Mouse (Mus musculus) liver, embryonic 11.5 days (tissue): ENCODE measurements around the gene Msh2. TPM values are rescaled to one million over a fixed set of nuclear protein-coding genes. Genes with fewer than 3 reads are reported as not detected.

ENCODE experiments used
- ATAC-seq: fragments of 200-750 bp; cut with Nextera tagmentation; replicated peaks from 2 replicates; pipeline ENCODE4 v1.8.0; 2017; ENCODE audit warnings: moderate number of reproducible peaks, mild to moderate bottlenecking, moderate TSS enrichment, moderate library complexity; ENCODE audit not compliant: low FRiP score
- DNase-seq: peaks from one replicate; pipeline ENCODE4 v3.0.0-alpha.2; 2017; ENCODE audit warnings: low spot score
- H3K27ac ChIP-seq: fragments of 300-500 bp; sonication (generic); 2 replicates; pipeline ENCODE4 v1.5.1; 2014; ENCODE audit warnings: mild to moderate bottlenecking, low read depth, low read length, control low read depth
- H3K27me3 ChIP-seq: fragments of 300-500 bp; sonication (generic); replicated peaks from 2 replicates; pipeline ENCODE4 v1.6.1; 2014; ENCODE audit warnings: low read length, mixed read lengths; ENCODE audit not compliant: control insufficient read depth, insufficient read depth
- H3K36me3 ChIP-seq: fragments of 300-500 bp; sonication (generic); 2 replicates; pipeline ENCODE4 v1.6.1; 2014; ENCODE audit warnings: mild to moderate bottlenecking, low read length, moderate library complexity, mixed read lengths; ENCODE audit not compliant: control insufficient read depth, insufficient read depth
- H3K4me1 ChIP-seq: fragments of 300-500 bp; sonication (generic); replicated peaks from 2 replicates; pipeline ENCODE4 v1.6.1; 2014; ENCODE audit warnings: low read length, mixed read lengths; ENCODE audit not compliant: control insufficient read depth, insufficient read depth
- H3K4me2 ChIP-seq: fragments of 300-500 bp; sonication (generic); 2 replicates; pipeline ENCODE4 v1.6.1; 2014; ENCODE audit warnings: mild to moderate bottlenecking, control low read depth, moderate library complexity
- H3K4me3 ChIP-seq: fragments of 300-500 bp; sonication (generic); 2 replicates; pipeline ENCODE4 v1.5.1; 2014; ENCODE audit warnings: low read depth, low read length, control low read depth
- H3K9ac ChIP-seq: fragments of 300-500 bp; sonication (generic); 2 replicates; pipeline ENCODE4 v1.6.1; 2014; ENCODE audit warnings: low read depth, low read length, control low read depth
- H3K9me3 ChIP-seq: fragments of 300-500 bp; sonication (generic); 2 replicates; pipeline ENCODE4 v1.6.1; 2016; ENCODE audit warnings: low read length, inconsistent platforms, mixed read lengths; ENCODE audit not compliant: control insufficient read depth
- WGBS: fragments of 180-500 bp; shearing (Covaris S2); extraction: QIAGEN DNeasy Blood & Tissue Kit; methylation state at CpG from one replicate; pipeline ENCODE4 v1.1.7; 2014; 5-methylcytosine and 5-hydroxymethylcytosine counted together
- polyA plus RNA-seq: library from polyadenylated mRNA; unstranded; fragments of >200 nt; fragmentation: Nextera tagmentation; extraction: Ambion mirVana; gene quantifications from 2 replicates; pipeline ENCODE4 v1.2.1, GENCODE M21; 2014

The Msh2 gene
- polyA plus RNA-seq, 1 experiment from 2014 or later = 59.2 TPM

- 91% methylated on average over 5 of the region's 5 CpGs for WGBS
- Histone ChIP-seq H3K4me2 (no peak overlapping the region), H3K9ac (no peak overlapping the region), H3K36me3 (peaks cover 12% of the 10 kb centered on the region), H3K9me3 (no peaks in the 10 kb centered on the region), H3K4me1 (no peaks in the 10 kb centered on the region), H3K4me3 (no peak overlapping the region), H3K27ac (no peak overlapping the region), H3K27me3 (no peaks in the 10 kb centered on the region)
- ATAC-seq = no peak
- no peak for DNase-seq
These were observed 19.8 kb downstream of the Msh2 start for GRCm38 (mm10) chr17:87691958-87692357.

GRCm38 (mm10) chr17:87695874-87696465, 23.8 kb downstream of the Msh2 start:
- H3K36me3 ChIP-seq = peaks cover 10% of the 10 kb centered on the region; the same call in 1 of the 2 replicates

GRCm38 (mm10) chr17:87696814-87697213, 24.7 kb downstream of the Msh2 start:
- no peaks in the 10 kb centered on the region for H3K4me1 ChIP-seq
- no peaks in the 10 kb centered on the region for H3K27me3 ChIP-seq
- H3K4me2 ChIP-seq = no peak overlapping the region
- peaks cover 13% of the 10 kb centered on the region; the same call in 1 of the 2 replicates for H3K36me3 ChIP-seq
- WGBS = 89% methylated on average over 6 of the region's 6 CpGs
- no peaks in the 10 kb centered on the region for H3K9me3 ChIP-seq
- DNase-seq (no peak), ATAC-seq (no peak)
- no peak overlapping the region for H3K27ac ChIP-seq
- no peak overlapping the region for H3K9ac ChIP-seq
- no peak overlapping the region for H3K4me3 ChIP-seq

More at GRCm38 (mm10) chr17:87695874-87696465, 23.8 kb downstream of the Msh2 start:
- Histone ChIP-seq H3K4me3 (no peak overlapping the region), H3K4me1 (no peaks in the 10 kb centered on the region), H3K27me3 (no peaks in the 10 kb centered on the region), H3K9me3 (no peaks in the 10 kb centered on the region), H3K9ac (no peak overlapping the region), H3K27ac (no peak overlapping the region), H3K4me2 (no peak overlapping the region)
- 95% methylated on average over 11 of the region's 11 CpGs for WGBS
- ATAC-seq = no peak
- no peak for DNase-seq

GRCm38 (mm10) chr17:87698996-87699765, 27.1 kb downstream of the Msh2 start:
- ATAC-seq (no peak), DNase-seq (no peak)
- Histone ChIP-seq H3K27ac (no peak overlapping the region), H3K4me3 (no peak overlapping the region), H3K4me2 (no peak overlapping the region), H3K4me1 (no peaks in the 10 kb centered on the region), H3K36me3 (peaks cover 13% of the 10 kb centered on the region; the same call in 1 of the 2 replicates), H3K9ac (no peak overlapping the region), H3K9me3 (no peaks in the 10 kb centered on the region), H3K27me3 (no peaks in the 10 kb centered on the region)
- 80% methylated on average over 16 of the region's 16 CpGs for WGBS

- DNase-seq (no peak), ATAC-seq (no peak)
- WGBS = 87% methylated on average over 8 of the region's 8 CpGs
- Histone ChIP-seq H3K9me3 (no peaks in the 10 kb centered on the region), H3K4me2 (no peak overlapping the region), H3K27me3 (no peaks in the 10 kb centered on the region), H3K36me3 (peaks cover 13% of the 10 kb centered on the region; the same call in 1 of the 2 replicates), H3K4me3 (no peak overlapping the region), H3K4me1 (no peaks in the 10 kb centered on the region), H3K27ac (no peak overlapping the region), H3K9ac (no peak overlapping the region)
These were observed 28.0 kb downstream of the Msh2 start for GRCm38 (mm10) chr17:87700101-87700500.

GRCm38 (mm10) chr17:87724727-87725126, 52.6 kb downstream of the Msh2 start:
- H3K36me3 ChIP-seq = peaks cover 26% of the 10 kb centered on the region
- WGBS = 89% methylated on average over 7 of the region's 7 CpGs
- no peak overlapping the region for H3K4me3 ChIP-seq
- no peaks in the 10 kb centered on the region for H3K27me3 ChIP-seq
- no peak overlapping the region for H3K27ac ChIP-seq
- H3K4me2 ChIP-seq = no peak overlapping the region
- DNase-seq = no peak
- no peaks in the 10 kb centered on the region for H3K9me3 ChIP-seq
- H3K4me1 ChIP-seq = no peaks in the 10 kb centered on the region
- no peak overlapping the region for H3K9ac ChIP-seq
- ATAC-seq = no peak

- Histone ChIP-seq H3K9ac (no peak overlapping the region), H3K36me3 (peaks cover 22% of the 10 kb centered on the region), H3K4me3 (no peak overlapping the region), H3K27ac (no peak overlapping the region), H3K4me2 (no peak overlapping the region), H3K9me3 (no peaks in the 10 kb centered on the region), H3K4me1 (no peaks in the 10 kb centered on the region), H3K27me3 (no peaks in the 10 kb centered on the region)
- WGBS = 88% methylated on average over 12 of the region's 12 CpGs
- no peak for ATAC-seq
- DNase-seq = no peak
These were observed 54.6 kb downstream of the Msh2 start for GRCm38 (mm10) chr17:87726489-87727356.

GRCm38 (mm10) chr17:87731962-87732361, 59.8 kb downstream of the Msh2 start:
- no peak overlapping the region for H3K27ac ChIP-seq
- no peaks in the 10 kb centered on the region for H3K9me3 ChIP-seq

More at GRCm38 (mm10) chr17:87731962-87732361, 59.8 kb downstream of the Msh2 start:
- Histone ChIP-seq H3K4me3 (no peak overlapping the region), H3K4me2 (no peak overlapping the region), H3K4me1 (no peaks in the 10 kb centered on the region), H3K36me3 (no peaks in the 10 kb centered on the region), H3K27me3 (no peaks in the 10 kb centered on the region), H3K9ac (no peak overlapping the region)
- no peak for ATAC-seq
- 84% methylated on average over 4 of the region's 4 CpGs for WGBS
- DNase-seq = no peak
